Mouse (Mus musculus) myocyte (in vitro differentiated cells): ENCODE measurements around the gene Zdhhc16. TPM values are rescaled to one million over a fixed set of nuclear protein-coding genes. Genes with fewer than 3 reads are reported as not detected.
"Not testable (repeated sequence)": the region's sequence is repeated elsewhere in the genome, so short reads cannot be mapped to it uniquely, and the experiment has no call there.

ENCODE experiments used
- H3K27me3 ChIP-seq: one replicate; pipeline ENCODE4 v1.6.1; 2011; ENCODE audit not compliant: control insufficient read depth, insufficient read depth, insufficient read length
- H3K36me3 ChIP-seq: one replicate; pipeline ENCODE4 v1.6.1; 2011; ENCODE audit not compliant: control insufficient read depth, insufficient read depth
- H3K4me2 ChIP-seq: one replicate; pipeline ENCODE4 v1.6.1; 2011; ENCODE audit warnings: low read depth, control low read depth
- H3K4me3 ChIP-seq: one replicate; pipeline ENCODE4 v1.5.1; 2011; ENCODE audit warnings: mild to moderate bottlenecking, control low read depth, moderate library complexity
- H3K79me2 ChIP-seq: one replicate; pipeline ENCODE4 v1.6.1; 2011; ENCODE audit not compliant: control insufficient read depth, insufficient read depth
- H3ac ChIP-seq: one replicate; pipeline ENCODE4 v1.6.1; 2011; ENCODE audit not compliant: control insufficient read depth, insufficient read length
- CEBPB ChIP-seq: IDR thresholded peaks from 2 replicates; pipeline ENCODE4 v1.6.1; 2011; ENCODE audit warnings: mild to moderate bottlenecking, moderate library complexity; ENCODE audit not compliant: poor library complexity, insufficient read depth, severe bottlenecking
- MAX ChIP-seq: IDR thresholded peaks from one replicate; pipeline ENCODE4 v1.6.1; 2011; ENCODE audit warnings: low read depth, mild to moderate bottlenecking, control low read depth
- MYOD1 ChIP-seq, 3 experiments: IDR thresholded peaks; one replicate each; pipeline ENCODE4 v1.6.1; 2011; ENCODE audit warnings: control low read depth in 2 of 3, low read depth in 2 of 3, mild to moderate bottlenecking in 2 of 3, moderate library complexity in 1 of 3; ENCODE audit not compliant: insufficient read length in 2 of 3, control insufficient read depth in 1 of 3
- MYOG ChIP-seq, 3 experiments: IDR thresholded peaks; one replicate each; pipeline ENCODE4 v1.6.1; 2011; ENCODE audit warnings: control low read depth in 2 of 3, low read depth in 2 of 3, mild to moderate bottlenecking in 2 of 3; ENCODE audit not compliant: insufficient read length in 2 of 3, control insufficient read depth in 1 of 3, insufficient read depth in 1 of 3
- POLR2A ChIP-seq: IDR thresholded peaks from one replicate; pipeline ENCODE4 v1.6.1; 2011; ENCODE audit warnings: low read depth, mild to moderate bottlenecking, control low read depth, moderate library complexity; ENCODE audit not compliant: insufficient read length
- POLR2AphosphoS2 ChIP-seq: IDR thresholded peaks from one replicate; pipeline ENCODE4 v1.6.1; 2011; ENCODE audit warnings: low read depth, control low read depth; ENCODE audit not compliant: insufficient read length
- REST ChIP-seq: IDR thresholded peaks from one replicate; pipeline ENCODE4 v1.6.1; 2011; ENCODE audit warnings: mild to moderate bottlenecking, control low read depth, moderate library complexity; ENCODE audit not compliant: insufficient read depth, insufficient read length
- SRF ChIP-seq: IDR thresholded peaks from one replicate; pipeline ENCODE4 v1.6.1; 2011; ENCODE audit warnings: low read depth; ENCODE audit not compliant: control insufficient read depth, insufficient read length
- TCF12 ChIP-seq: IDR thresholded peaks from one replicate; pipeline ENCODE4 v1.6.1; 2011; ENCODE audit warnings: mild to moderate bottlenecking, control low read depth; ENCODE audit not compliant: poor library complexity, insufficient read depth, severe bottlenecking
- TCF3 ChIP-seq: IDR thresholded peaks from one replicate; pipeline ENCODE4 v1.6.1; 2011; ENCODE audit warnings: low read depth, control low read depth; ENCODE audit not compliant: insufficient read length
- USF1 ChIP-seq: IDR thresholded peaks from one replicate; pipeline ENCODE4 v1.6.1; 2011; ENCODE audit warnings: low read depth, mild to moderate bottlenecking, control low read depth, moderate library complexity
- polyA plus RNA-seq: library from polyadenylated mRNA; unstranded; fragments of >200 nt; fragmentation: generic; extraction: Trizol; gene quantifications from one replicate; pipeline ENCODE4 v1.2.1, GENCODE M21; 2012; ENCODE audit warnings: missing spikeins

Gene Zdhhc16
- polyA plus RNA-seq, 1 experiment = 124 TPM

DNA sequence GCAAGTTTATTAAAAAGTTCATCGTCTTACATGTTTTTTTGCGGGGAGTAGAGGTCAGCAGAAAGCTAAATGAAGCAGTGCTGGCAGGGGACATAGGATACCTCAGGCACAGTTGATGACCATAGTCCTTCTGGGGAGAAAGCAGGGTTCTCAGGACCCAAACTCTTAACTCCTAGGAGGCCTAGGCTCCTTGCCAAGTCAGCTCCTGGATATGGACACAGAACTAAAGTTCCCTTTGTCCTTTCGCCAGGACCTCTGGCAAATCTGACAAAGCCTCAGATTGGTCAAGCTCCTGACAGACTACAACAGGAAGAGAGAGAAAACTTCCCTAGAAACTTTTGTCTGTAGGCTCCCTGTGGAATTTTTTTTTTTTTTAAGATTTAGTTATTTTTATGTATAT, 24.5 kb upstream of the Zdhhc16 start:
- no peak overlapping the region for H3ac ChIP-seq
- peaks cover 19% of the 10 kb centered on the region for H3K79me2 ChIP-seq
- H3K4me3 ChIP-seq = no peak overlapping the region
- no peak overlapping the region for H3K4me2 ChIP-seq
- H3K36me3 ChIP-seq = no peaks in the 10 kb centered on the region
- no peaks in the 10 kb centered on the region for H3K27me3 ChIP-seq
- no peak for TF ChIP-seq MAX
- TF ChIP-seq SRF = no peak
- no peak for TF ChIP-seq USF1

DNA sequence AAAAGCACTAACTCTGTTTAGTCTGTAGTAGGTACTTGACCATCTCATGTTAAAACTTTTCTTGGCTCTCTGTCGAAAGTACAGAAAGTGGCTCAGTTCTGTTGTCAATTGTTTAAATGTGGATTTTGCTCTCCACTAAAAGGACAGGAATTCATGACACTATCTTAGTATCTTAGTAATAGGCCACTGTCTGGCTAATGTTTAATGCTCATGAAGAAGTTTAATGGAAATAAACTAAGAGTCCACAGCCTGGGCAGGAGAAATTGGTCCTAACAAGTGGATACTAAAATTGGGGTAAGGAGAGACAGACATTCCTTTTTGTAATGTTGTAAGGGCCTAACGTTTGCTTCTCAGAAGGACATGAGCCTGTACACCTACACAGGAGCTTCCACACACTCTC, 22.9 kb upstream of the Zdhhc16 start:
- TF ChIP-seq MAX (no peak), POLR2AphosphoS2 (no peak), CEBPB (no peak)

DNA sequence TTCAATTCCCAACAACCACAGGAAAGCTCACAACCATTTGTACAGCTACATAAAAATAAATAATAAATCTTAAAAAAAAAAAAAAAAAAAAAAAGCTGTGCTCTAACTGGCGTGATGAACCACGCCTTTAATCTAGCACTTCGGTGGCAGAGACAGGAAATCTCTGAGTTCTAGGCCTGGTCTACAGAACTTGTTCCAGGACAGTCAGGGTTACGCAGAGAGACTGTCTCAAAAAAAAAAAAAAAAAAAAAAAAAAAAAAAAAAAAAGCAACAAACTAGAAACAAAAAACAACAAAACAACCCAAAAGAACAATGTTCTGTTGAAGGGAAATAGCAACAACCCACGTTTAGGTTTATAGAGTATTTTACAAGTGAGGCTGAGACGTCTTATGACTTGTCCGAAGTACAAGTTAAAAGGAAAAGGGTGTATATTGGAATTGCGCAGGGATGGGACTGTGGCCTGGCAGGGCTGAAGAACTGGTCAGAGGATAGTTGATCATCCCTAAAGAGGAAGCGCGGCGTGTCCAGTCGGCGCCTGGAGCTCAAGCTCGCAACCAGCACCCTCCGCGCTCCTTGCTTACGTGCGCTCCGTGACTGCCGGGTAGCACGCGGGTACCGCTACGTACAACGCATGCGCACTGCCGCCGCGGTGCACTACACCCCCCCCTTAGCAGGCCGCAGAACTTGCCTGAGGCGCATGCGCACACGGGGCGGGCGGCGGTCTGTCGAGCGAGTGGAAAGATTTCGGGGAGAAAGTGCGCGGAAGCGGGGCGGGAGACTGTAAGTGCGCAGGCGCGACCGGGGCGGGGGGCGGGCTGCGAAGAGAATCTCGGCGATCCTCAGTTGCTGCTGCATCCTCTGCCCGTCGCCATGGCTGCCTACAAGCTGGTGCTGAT, 21.9 kb upstream of the Zdhhc16 start, which contains the start of gene Pgam1:
Pgam1 (plus strand) TSS at position 746 of the 896 bp plus-strand sequence.
- Histone ChIP-seq H3K4me3 (peak within 1 kb of the TSS; percentile 97), H3K36me3 (peaks cover 20% of the 10 kb centered on the region), H3K79me2 (peaks cover 46% of the 10 kb centered on the region), H3K27me3 (no peaks in the 10 kb centered on the region), H3ac (peak within 1 kb of the TSS; percentile 51), H3K4me2 (peak within 1 kb of the TSS; percentile 88)
- TF ChIP-seq MAX = no peak
- TF ChIP-seq POLR2AphosphoS2 = peak; percentile 95
- TF ChIP-seq SRF = peak; percentile 37
- no peak for TF ChIP-seq REST
- TF ChIP-seq TCF3 = no peak
- no peak for TF ChIP-seq CEBPB
- TF ChIP-seq POLR2A = peak; percentile 97

More for the DNA sequence above, 22.9 kb upstream of the Zdhhc16 start:
- H3K36me3 ChIP-seq = peaks cover 10% of the 10 kb centered on the region
- no peak overlapping the region for H3K4me3 ChIP-seq
- H3K27me3 ChIP-seq = no peaks in the 10 kb centered on the region
- no peak overlapping the region for H3K4me2 ChIP-seq
- H3K79me2 ChIP-seq = peaks cover 35% of the 10 kb centered on the region
- H3ac ChIP-seq = no peak overlapping the region

DNA sequence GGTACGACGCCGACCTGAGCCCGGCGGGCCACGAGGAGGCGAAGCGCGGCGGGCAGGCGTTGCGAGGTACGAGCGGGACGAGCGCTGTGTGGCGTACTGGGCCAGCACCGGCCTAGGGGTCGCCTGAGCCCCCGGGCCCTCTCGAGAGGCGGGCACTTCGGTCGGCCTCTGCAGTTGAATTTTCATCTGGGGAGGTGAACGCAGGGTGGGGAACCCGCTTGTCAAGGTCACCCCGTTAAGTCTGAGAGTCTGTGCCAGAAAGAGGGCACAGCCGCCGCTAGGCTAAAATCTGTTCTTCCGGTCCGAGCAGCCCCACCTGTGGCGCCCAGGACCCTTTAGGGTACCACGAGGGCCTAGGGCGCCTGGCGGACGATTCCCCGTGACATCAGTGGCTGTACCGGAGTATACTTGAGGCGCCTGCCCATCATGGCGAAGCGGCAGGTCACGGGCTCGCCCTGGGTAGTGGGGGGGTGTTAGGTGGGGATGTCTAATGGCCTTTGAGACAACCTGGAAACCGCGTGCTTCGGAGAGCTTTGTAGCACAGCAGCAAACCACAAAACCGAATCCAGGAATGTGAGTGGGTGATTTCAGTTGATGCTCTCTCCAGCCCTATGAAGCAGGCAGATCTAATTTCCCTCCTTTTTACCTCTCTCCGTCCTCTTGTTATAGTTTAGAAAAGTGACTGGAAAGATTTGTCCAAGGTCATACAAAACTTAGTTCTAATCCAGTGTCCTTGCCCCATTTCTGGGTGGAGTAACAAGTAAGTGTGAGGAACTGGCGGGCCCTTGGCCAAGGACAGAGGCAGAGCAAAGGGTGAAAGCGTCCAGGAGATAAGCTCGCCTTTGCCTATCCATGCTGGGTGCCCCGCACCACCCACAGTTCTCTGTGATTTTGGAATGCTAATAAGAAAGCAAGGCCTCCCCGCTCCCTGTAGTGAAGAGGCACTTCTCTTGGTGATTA, 20.9 kb upstream of the Zdhhc16 start:
- H3ac ChIP-seq = peak overlapping the region; percentile 51
- H3K79me2 ChIP-seq = peaks cover 51% of the 10 kb centered on the region
- peaks cover 30% of the 10 kb centered on the region for H3K36me3 ChIP-seq
- H3K4me2 ChIP-seq = peak overlapping the region; percentile 88
- peak overlapping the region; percentile 97 for H3K4me3 ChIP-seq
- no peaks in the 10 kb centered on the region for H3K27me3 ChIP-seq
- no peak for TF ChIP-seq USF1
- peak; percentile 38 for TF ChIP-seq POLR2A
- no peak for TF ChIP-seq TCF12
- TF ChIP-seq MYOG (IDR thresholded peaks at IDR 0.05; ENCODE audit: control insufficient read depth in 1 of 3, insufficient read depth in 1 of 3, insufficient read length in 2 of 3, low read depth in 2 of 3) = no peak
- TF ChIP-seq POLR2AphosphoS2 = no peak
- TF ChIP-seq MYOD1 (IDR thresholded peaks at IDR 0.05; ENCODE audit: control insufficient read depth in 1 of 3, insufficient read length in 2 of 3, low read depth in 2 of 3) = no peak
- TF ChIP-seq SRF = no peak
- TF ChIP-seq MAX = no peak

DNA sequence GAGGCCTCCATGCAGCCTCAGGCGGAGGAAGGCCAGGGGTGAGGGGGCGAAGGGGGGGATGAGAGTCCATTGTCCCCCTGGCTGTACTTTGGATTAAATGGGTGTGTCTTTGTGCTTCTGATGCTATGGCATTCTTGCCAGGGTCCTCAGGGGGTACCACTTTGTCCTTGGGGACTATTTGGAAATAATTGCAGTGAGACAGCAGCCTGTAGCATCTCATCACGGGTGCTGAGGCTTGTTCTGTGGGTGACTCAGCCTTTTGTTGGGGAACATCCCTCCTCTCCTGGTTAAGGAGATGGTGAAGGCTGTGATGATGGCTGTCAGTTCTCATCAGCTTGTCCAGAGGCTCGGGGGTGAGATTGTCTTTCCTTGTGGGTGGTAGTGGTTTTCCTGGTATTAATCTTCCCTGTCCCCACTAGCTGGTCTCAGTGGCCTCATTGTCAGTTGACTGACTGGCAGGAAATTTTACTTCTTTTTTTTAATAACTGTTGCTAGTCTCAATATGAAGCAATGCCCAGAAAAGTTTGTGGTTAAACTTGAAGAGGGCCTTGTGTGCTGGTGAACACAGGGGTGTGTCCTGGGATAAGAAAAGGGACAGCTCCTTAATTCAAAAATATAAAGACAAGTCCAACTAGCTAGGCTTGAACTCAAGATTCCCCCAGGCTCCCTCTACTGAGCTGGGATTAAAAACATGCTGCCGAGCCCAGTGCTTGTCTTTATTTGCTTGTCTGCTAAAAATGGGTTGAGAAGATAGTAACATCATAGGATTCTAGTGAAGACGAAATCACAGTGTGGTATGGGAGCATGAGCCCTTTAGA, 19.3 kb upstream of the Zdhhc16 start:
- Histone ChIP-seq H3K36me3 (peaks cover 35% of the 10 kb centered on the region), H3K4me2 (peak overlapping the region; percentile 88), H3K4me3 (peak overlapping the region; percentile 97), H3K79me2 (peaks cover 51% of the 10 kb centered on the region), H3ac (no peak overlapping the region), H3K27me3 (no peaks in the 10 kb centered on the region)
- TF ChIP-seq MAX (no peak), CEBPB (0 out of 2 replicates have a peak, but pooled peaks have one; percentile 25), POLR2A (no peak), USF1 (no peak)

DNA sequence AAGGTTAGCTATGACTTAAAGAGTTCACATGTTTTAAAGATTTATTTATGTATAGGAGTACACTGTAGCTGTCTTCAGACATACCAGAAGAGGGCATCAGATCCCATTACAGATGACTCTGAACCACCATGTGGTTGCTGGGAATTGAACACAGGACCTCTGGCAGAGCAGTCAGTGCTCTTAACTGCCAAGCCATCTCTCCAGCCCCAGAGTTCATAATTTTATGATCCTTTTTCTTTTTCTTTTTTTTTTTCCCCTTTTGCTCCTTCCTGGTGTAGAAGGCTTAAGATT, 18.7 kb upstream of the Zdhhc16 start:
- not testable (repeated sequence) for H3K27me3 ChIP-seq, H3ac ChIP-seq
- H3K4me3 ChIP-seq = peak overlapping the region; percentile 97
- peaks cover 51% of the 10 kb centered on the region for H3K79me2 ChIP-seq
- H3K4me2 ChIP-seq = peak overlapping the region; percentile 88
- H3K36me3 ChIP-seq = peaks cover 40% of the 10 kb centered on the region
